Mouse (Mus musculus) CH12.LX (cell line): ENCODE measurements around the gene Ppp1r16b.

Experiments used
- CTCF ChIP-seq, 2 experiments: IDR thresholded peaks in 1 of 2; conservative IDR thresholded peaks in 1 of 2; 2 replicates each; pipeline ENCODE4 v1.5.1; 2011 to 2012; ENCODE audit warnings: low read depth in 2 of 2, low read length in 2 of 2, improper control_type of control experiment in 1 of 2, inconsistent platforms in 1 of 2, mild to moderate bottlenecking in 1 of 2, moderate library complexity in 1 of 2
- MAX ChIP-seq: IDR thresholded peaks from 2 replicates; pipeline ENCODE4 v1.6.1; 2011; ENCODE audit warnings: low read length, improper control_type of control experiment
- POLR2A ChIP-seq: IDR thresholded peaks from 2 replicates; pipeline ENCODE4 v1.6.1; 2011; ENCODE audit warnings: low read depth, mild to moderate bottlenecking, improper control_type of control experiment, low read length
- SMC3 ChIP-seq: IDR thresholded peaks from 2 replicates; pipeline ENCODE4 v1.6.1; 2011; ENCODE audit warnings: low read depth, low read length, improper control_type of control experiment
- ZC3H11A ChIP-seq: IDR thresholded peaks from 2 replicates; pipeline ENCODE4 v1.6.1; 2012; ENCODE audit warnings: low read depth, mild to moderate bottlenecking, inconsistent platforms, low read length, improper control_type of control experiment
- ZKSCAN1 ChIP-seq: IDR thresholded peaks from 2 replicates; pipeline ENCODE4 v1.6.1; 2012; ENCODE audit warnings: low read depth, inconsistent platforms, low read length, improper control_type of control experiment, borderline replicate concordance

DNA sequence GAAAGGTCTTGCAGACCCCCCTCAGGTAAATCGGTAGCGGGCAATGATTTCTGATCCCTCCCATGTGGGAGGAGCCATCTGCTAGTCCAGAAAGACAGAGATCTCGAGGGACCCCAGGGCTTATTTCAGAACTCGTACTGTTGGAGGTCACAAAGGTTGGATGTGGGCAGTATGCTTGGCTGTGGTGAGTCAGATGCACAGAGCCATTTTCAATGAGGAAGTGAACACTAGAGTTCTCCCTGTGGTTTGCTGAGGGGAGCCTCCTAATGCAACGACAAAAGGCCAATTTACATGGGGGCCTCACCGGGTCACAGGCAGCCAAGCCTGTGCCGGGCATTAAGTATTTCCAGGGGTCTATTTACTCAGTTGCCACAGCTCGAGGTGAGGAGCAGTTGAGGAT lies 12.7 kb downstream of the Ppp1r16b start:
- TF ChIP-seq POLR2A (peak; percentile 69), MAX (peak; percentile 85), SMC3 (peak; percentile 33), CTCF (conservative IDR thresholded peaks at IDR 0.05 in 1 of 2, IDR thresholded peaks at IDR 0.05 in 1 of 2; ENCODE audit: low read depth in 2 of 2, low read length in 2 of 2) (no peak), ZC3H11A (no peak), ZKSCAN1 (no peak)
